Mouse (Mus musculus): ENCODE measurements around the gene Ros1. TPM values are rescaled to one million over a fixed set of nuclear protein-coding genes. Genes with fewer than 3 reads are reported as not detected.

Gene Ros1
- not detected in 2 replicates for polyA plus RNA-seq (2015; fragmentation: Nextera tagmentation; extraction: Ambion mirVana)

DNA sequence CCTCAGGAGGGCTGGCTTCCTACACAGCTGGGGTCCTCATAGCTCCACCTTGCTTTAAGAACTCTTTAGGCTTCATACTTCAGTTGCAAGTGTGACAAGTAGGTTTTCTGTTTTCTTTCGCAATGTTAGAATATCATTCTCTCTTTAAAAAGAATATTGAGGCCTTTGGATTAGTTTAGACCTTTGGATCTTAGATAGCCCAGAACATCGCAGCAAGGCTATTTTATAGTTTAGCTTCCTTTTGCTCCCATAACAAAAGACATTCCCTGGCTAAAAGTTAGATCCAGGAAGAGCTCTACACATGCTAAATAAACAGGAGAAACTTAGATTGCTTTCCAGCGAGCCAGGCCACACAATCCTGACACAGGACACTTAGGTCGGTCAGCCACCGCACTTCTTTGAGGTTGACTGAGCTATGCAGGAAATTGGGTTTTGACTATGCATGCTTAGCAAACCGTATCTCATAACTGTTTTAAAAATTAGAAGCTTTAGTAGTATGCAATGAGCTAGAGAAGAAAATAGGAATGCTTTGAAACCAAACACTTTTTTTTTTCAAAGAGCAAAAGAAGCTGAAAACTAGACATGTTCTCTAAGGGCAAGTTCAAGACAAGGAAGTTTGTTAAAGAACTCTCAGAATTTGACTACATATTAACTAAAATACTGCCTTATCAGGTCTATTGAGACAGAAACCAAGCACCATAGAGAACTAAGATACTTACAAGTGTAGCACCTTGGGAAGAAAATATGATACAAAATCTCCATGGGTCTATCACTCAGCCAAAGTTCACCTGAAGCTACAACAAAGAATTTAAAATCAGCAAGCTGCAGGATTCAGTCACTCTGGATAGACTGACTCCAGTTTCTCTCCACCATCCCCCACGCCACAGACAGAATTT lies at the start of gene Ros1:
Ros1 (minus strand) TSS at position 288 of the 896 bp plus-strand sequence.
- DNase-seq (ENCODE audit: low spot score): no peak

DNA sequence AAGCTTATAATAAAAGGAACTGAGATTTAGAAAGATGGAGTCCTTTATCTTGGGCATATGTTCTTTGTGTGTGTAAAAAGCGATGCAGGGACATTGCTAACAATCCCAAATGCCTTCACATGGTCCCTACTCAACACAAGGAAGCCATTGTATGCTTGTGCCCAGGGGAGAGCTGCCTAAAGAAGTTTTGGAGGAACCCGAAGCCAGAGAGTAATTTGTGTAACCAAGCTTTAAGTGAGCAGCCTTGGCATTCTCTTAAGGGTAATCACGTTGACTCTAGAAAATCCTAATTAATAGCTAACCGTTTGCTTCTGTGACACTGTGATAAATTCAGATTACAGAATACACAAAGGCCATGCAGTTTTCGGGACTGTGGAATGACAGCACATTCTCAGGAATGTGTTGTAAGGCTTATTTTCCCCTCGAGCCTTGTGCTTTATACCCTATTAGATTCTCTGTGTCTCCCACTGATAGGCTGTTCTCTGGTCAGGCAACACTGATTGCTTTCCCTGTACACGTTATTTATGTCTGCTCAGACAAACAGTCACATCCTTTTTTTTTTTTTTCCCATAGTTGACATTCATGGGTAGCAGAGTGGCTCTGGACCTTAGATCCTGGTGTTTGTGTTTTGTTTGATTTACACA lies 47.8 kb upstream of the Ros1 start:
- no peak for DNase-seq (ENCODE audit: low spot score)

DNA sequence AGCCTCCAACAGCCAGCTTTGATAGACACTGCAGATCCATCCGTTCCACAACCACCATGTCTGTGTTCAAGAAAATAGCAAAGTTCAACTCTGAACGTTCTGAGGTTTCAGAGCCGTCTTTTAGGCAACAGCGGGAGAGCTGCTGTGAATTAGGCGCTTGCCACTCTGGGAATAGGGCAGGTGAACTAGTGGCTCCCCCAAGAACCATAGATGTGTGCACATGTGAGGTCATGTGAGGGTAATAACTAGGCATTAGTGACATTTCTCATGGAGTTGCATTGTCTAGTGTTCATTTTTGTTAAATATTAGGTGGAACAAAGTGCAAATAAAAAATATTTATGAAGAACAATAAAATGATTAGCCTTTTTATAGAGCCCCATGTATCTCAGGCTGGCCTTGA lies 47.0 kb upstream of the Ros1 start:
- no peak for DNase-seq (ENCODE audit: low spot score)

DNA sequence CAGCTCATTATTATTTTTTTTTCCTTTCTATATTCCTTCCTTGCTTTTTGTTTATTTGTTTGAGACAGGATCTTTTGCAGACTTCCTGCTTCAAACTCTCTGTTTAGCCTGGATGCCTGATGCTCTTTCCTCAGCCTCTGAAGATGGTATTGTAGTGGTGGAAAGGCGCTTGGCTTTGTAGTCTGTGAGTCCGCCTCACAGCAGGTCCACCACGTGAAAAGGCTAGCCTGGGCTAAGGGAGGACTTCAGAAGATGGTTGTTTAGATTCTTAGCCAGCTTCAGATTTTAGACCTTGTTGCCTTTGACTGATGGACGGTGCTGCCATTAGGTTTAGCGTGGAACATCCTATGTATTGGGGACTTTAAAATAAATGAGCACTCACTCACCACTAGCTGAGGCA lies 40.4 kb upstream of the Ros1 start:
- DNase-seq (ENCODE audit: low spot score): no peak

DNA sequence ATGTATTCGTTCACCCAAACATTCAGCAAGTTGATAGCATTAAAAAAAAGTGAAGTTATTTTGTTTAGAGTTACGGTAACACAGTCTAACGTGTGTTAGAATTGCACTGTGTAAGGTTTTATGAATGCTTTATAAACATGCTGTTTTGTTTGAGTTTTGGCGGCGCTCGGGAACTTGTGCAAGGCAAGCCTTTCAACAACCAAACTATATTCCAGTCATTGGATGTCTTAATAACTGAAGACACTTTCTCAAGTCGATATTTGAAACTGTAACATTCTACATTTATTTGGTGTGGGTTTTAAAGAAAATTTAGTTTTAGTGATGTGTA lies 39.6 kb upstream of the Ros1 start:
- DNase-seq (ENCODE audit: low spot score): no peak

DNA sequence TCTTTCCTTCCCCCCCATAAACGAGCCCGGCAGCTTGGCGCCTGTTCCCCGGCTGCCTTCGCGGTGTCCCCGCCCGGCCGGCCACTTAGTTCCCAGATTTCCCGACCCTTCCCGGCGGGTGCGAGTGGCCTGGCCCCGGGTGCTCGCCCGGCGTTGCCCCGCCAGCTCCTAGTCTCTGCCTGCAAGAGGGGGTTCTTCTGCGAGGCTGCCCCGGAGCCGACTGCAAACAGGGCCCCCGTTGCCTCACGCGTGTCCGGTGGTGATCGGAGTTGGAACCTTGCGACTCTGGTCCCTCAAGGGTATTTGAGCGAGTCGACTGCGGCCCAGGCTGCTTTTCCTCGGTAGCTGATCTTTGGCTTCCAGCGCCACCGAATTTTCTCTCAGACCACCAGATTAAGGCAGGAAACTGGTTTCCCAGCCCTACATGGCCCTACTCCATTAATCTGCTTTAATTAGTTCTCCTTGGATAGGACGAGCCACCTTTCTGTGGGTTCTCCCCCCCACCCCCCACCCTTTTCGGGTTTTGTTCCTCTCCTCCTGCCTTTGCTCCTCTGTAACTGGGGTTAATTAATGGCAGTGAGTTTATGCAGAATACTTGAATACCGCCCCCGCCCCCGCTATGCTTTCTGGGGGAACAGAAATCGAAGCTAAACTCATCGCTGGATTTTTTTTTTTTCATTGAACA lies 39.1 kb upstream of the Ros1 start:
- peak; percentile 18 for DNase-seq (ENCODE audit: low spot score)

DNA sequence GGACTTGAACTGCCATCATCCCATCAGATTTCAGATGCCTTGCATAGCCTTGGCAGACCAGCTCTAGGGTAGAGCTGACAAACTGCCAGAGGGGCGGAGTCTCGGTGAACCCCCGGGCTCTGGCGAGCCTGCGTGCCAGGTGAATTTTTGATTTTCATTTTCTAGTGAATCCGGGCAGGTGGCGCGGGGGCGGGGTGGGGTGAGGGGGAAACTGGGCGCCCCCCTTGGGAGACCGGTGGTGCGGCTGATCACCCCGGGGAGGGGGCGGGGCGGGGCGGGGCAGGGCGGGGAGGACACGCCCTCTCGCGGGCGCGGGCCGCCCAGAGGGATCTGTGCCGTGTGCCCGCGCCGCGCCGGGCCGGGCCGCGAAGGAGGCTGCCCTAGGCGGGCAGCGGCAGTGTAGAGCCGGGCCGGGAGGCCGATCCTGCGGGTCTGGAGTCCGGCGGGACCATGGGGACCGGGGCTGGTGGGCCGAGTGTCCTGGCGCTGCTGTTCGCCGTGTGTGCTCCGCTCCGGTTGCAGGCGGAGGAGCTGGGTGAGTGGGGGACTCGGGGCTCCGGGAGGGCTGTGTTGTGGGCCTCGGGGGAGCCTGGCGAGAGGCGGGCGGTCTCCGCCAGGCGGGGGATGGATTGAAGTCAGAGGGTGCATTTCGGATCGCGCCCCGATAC lies 38.4 kb upstream of the Ros1 start, which contains the start of gene Dcbld1:
Dcbld1 (plus strand) TSS at position 319 of the 668 bp plus-strand sequence.
- DNase-seq (ENCODE audit: low spot score): peak; percentile 74

DNA sequence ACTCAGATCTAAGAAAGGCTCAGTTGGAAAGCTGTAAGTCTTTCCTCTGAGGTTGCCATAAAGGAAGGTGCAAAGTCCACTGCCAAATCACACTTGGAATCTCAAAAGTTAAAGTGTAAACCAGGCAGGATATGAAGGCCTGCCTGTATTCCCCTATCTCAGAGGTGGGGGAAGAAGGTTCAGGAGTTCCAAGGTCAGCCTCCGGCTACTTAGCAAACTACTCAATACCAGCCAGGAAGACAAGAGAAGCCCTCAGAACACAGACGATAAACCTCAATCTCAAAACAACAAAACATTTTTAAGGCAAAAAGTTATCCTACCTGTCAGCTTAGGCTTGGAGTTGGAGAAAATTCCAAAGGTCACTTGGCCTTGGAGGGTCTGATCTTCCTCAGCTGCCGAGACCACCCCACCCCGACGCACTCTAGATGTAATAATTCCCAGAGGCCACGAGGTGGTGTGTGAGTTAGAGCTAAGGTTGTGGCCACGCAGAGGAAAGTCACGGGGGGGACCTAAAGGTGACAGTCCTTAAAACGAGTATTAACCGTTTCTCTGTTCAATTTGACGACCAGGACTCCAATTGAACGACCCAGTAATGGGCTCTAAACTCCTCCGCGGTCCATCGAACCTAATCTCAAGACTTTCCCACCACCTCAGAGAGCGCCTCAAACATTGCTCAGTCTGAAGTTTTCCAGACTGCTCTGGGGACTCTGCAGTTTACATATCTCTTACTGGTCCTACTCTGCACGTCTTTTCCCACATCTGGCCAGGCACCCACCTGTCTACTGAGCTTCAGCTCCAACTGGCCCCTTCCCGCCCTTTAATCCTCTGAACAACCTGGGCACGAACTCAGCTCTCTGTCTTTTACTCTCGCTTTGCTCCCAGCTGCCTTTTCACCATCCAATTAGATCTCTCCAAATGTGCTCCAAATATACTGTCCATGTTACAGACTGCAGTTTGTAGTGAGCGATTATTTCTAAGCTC lies 37.4 kb upstream of the Ros1 start:
- DNase-seq (ENCODE audit: low spot score): peak; percentile 45

DNA sequence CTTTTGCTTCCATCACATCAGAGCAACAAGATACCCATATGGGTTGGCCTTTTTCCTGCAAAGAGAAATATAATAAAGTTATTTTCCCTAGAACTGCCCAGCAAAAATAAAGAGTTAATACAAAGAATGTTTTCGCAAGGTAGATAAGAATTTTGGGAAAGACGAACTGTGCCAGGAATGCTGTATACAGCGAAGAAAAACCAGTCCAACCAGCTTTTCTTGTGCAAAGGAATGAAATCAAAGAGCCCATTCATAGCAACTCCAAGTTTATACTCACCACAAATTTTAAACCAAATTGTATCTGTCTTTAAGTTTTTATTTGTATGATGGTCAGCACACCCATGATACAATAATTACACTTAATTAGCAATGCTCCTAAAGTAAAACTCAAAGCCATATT lies 24.6 kb upstream of the Ros1 start:
- no peak for DNase-seq (ENCODE audit: low spot score)

DNA sequence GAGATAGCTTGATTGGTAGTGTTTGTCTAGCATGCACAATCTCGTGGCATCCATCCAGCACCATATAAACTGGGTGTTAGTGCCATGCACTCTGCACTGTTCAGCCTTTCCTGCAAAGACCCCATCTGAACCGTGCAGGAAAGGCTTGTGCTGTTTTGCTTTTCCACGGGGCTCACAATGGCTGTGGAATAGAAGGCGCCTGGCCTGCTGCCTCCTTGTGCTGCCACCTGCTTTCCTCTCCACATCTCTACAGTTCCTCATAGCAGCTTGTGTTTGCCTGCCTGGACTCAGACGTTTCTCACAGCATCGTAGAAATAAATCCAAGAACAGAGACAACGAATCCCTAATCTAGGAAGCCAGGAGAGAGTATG lies 22.5 kb upstream of the Ros1 start:
- no peak for DNase-seq (ENCODE audit: low spot score)

DNA sequence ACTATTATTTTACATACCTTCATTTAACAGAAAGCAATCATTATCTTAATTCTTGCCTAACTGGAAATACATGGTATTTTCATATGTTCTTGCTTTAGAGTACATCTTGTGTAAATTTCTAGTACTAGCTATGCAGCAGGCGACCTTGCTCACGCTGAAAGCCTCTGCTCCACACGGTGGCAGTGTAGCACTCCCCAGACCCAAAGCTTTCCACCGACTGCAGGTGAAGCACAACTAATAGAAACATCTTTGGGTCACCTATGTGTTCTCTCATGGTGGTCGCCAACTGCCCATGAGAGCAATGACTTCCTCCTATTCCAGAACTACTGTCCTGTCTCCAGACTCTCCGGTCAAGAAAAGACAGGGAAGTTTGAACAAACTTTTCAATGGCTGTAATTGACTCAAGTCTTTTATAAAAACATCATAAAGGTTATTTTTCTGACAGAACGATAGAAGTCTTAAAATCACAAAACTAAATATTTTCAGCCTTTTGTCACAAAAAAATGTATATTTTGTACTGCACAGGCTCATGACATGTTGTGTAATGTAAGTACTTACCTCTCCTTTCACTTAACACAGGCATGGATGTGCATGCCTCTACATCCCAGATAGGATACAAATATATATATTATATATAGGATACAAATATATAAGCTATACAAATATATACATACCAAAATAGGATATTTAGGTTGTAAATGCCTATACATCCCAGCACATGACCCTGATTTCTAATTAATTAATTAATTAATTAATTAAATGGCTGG lies 21.9 kb upstream of the Ros1 start:
- peak; percentile 33 for DNase-seq (ENCODE audit: low spot score)

DNA sequence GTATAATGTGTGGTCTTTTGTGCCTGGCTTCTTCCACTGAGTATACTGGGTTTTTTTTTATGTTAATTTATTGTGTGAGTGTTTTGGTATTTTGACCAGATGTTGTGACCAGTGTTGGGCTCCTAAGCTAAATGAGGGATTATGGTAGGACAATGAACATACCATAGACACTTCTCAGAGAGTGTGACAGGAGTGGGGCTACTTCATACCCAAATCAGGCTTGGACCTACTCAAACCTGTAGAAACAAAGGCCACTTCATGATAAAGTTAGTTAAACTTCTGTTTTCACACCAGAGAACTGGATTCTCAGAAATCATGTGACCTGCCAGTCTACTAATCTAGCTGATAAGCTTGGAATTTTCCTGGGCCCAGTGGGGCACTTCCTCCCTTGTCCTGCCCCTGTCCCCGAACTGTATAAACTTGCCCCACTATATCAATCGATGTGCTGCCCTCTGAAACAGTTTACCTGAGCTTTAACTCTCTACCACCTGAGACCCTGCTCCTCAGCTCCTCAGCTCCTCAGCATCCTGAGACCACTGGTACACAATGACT lies 20.3 kb upstream of the Ros1 start:
- no peak for DNase-seq (ENCODE audit: low spot score)

DNA sequence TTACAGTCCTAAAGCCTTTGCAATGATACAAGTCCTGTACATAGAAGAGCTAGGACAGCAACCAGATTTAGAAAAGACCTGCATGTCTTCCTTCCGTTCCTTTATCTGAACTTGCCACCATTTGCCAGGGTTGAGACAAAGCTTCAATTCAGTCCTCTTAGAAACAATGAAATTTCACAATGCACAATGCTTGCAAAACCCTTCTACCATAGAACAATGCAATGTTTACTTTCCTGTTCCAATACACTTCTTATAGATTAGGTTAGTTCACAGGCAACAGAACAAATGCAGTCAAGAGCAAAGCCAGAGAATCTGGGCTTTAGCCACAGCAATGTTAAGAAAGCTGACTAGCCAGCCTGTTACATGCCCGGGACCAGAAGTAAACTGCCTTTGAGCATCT lies 9.0 kb upstream of the Ros1 start:
- no peak for DNase-seq (ENCODE audit: low spot score)

DNA sequence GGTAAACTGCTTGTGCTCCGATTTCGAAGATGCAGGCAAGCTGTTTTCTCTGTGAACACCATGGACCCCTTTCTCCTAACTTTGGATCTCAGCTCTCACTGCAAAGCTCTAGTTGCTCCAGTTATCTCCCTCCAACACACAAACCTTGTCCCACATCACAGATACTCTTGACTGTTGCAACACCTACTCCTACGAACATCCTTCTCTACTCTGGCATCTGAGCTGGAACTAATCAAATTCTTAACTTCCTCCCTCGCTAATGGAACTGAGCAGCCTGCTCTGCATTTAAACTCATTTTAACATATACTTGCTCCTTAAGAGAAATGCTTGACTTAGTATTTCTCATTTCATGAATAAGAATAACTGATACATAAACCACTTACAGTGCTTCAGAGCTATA lies 9.1 kb downstream of the Ros1 start:
- no peak for DNase-seq (ENCODE audit: low spot score)

DNA sequence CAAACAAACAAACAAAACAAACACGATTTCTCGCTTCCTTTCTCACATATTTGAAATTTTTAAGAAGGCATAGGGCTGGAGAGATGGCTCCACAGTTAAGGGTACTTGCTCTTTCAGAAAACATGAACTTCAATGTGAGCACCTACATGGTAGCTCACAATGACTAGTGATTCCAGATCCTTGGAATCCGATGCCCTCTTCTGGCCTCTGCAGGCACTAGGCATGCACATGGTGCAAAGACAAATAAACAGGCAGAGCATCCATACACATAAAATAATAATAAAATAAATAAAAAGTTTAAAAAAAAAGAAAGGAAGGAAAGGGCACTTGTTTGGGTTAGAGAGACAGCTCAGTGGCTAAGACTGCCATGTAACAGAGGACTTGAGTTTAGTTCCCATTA lies 12.2 kb downstream of the Ros1 start:
- no peak for DNase-seq (ENCODE audit: low spot score)

DNA sequence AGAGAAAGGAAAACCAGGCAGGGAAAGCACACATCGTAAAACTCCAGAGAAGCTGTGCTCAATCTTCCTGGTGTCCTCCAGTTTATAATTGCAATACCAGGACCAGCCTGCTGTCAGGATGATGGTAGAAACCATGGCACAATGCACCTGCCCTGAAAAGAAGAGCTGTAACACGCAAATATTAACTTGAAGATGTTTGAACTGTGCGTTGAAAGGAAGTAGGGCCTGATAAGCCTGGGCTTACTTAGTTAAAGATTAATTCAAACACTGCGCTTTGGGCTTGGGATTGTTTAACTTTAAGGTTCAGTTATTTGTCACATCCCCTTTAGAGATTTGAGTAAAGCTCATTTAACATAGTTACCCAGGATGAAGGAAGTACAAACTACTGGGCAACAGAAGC lies 20.7 kb downstream of the Ros1 start:
- no peak for DNase-seq (ENCODE audit: low spot score)

DNA sequence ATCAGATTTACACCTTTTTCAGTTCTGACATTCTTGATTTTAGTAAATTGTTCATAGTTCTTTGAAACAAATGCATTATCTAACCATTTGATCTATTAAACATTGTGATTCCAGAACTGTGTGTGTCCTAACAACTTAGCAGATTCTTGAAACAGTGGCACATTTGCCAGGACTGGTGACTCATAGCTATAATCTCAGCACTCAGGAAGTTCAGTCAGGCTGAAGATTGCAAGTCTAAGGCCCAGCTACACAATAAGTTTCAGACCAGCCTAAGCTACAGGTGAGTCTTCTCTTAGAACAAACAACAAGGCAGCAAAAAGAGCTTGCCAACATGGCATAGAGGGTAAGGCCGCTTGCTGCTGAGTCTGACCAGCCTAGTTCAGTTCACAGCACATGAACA lies 24.6 kb downstream of the Ros1 start:
- DNase-seq (ENCODE audit: low spot score): no peak

DNA sequence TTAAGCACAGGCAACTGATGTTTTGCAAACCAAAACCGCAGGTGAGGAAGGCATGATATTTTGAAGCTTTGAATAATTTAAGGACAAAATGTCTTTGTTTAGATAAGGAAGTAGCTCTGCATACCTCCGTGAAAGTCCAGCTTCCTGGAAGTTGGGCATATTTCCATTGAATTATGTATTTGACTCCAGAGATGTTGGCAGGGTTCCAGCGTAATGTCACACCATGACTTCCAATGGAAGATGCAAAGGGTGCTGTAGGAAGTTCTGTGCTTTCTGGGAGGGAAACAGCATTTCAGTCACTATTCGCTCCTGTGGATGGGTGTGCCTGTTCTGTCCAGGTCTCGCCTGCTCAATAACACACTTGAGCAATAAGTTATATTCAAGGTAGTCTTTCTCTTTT lies 25.2 kb downstream of the Ros1 start:
- DNase-seq (ENCODE audit: low spot score): no peak

DNA sequence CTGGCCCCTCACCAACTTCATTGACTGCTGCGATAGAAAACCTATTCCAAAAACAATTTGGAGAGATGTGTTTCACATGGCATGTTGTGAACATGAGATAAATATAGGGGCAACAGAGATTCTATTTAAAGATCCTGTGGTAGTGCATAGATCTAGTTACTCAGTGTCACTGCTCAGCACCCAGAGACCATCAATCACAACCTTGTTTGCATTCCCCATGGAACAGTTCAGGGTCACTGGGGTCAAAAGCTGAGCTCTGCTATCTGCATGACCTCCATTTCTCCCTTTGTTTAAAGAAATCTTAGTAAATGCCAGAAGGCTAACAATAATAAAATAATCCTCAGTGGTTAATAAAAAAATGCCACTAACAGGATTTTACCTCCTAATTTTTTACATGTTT lies 29.7 kb downstream of the Ros1 start:
- no peak for DNase-seq (ENCODE audit: low spot score)

DNA sequence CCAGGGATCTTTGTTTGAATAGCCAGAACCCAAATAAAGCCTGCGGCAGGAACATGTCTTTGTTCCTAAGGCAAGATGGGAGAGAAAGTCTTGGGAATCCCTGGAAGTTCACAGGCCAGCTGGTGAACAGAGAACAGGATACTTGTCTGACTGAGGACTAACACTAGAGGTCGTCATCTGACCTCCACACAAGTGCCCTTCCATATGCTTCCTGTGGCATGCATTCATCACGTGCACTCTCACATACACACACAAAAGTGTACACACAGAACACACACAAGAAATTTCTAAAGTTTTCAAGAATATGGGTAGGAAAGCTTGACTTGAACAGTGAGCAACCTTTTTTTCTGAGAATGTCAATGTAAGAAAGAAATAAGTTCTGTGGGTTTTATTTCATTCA lies 34.4 kb downstream of the Ros1 start:
- no peak for DNase-seq (ENCODE audit: low spot score)
